Mouse (Mus musculus): ENCODE results near the gene Kat6b. TPM values are rescaled to one million over a fixed set of nuclear protein-coding genes. Genes with fewer than 3 reads are reported as not detected.
"Not testable (repeated sequence)": the region's sequence is repeated elsewhere in the genome, so short reads cannot be mapped to it uniquely, and the experiment has no call there.

Gene Kat6b
- polyA plus RNA-seq, 1 experiment from 2014 or later, result 12.0 TPM

- no peak for ATAC-seq (ENCODE audit: borderline replicate concordance, extremely low read depth, low FRiP score, low TSS enrichment)
- 61% methylated on average over 5 of the region's 5 CpGs for whole genome bisulfite sequencing
- H3K9ac ChIP-seq, result no peak overlapping the region
These were observed 25.8 kb downstream of the Kat6b start for GRCm38 (mm10) chr14:21507046-21507445.

GRCm38 (mm10) chr14:21509111-21509905, 28.1 kb downstream of the Kat6b start:
- no peak for ATAC-seq (ENCODE audit: borderline replicate concordance, extremely low read depth, low FRiP score, low TSS enrichment)
- Histone ChIP-seq H3K27ac (no peak overlapping the region), H3K4me1 (no peaks in the 10 kb centered on the region), H3K9me3 (no peaks in the 10 kb centered on the region), H3K9ac (no peak overlapping the region), H3K4me3 (no peak overlapping the region), H3K36me3 (no peaks in the 10 kb centered on the region), H3K27me3 (no peaks in the 10 kb centered on the region), H3K4me2 (no peak overlapping the region)
- 51% methylated on average over 3 of the region's 3 CpGs for WGBS

More at GRCm38 (mm10) chr14:21507046-21507445, 25.8 kb downstream of the Kat6b start:
- H3K27ac ChIP-seq, result no peak overlapping the region
- no peaks in the 10 kb centered on the region for H3K27me3 ChIP-seq
- H3K4me2 ChIP-seq, result no peak overlapping the region
- H3K36me3 ChIP-seq, result no peaks in the 10 kb centered on the region
- no peak overlapping the region for H3K4me3 ChIP-seq
- peaks cover 3% of the 10 kb centered on the region; the same call in 1 of the 2 replicates for H3K4me1 ChIP-seq
- no peaks in the 10 kb centered on the region for H3K9me3 ChIP-seq

GRCm38 (mm10) chr14:21511438-21511837, 30.2 kb downstream of the Kat6b start:
- ATAC-seq (ENCODE audit: borderline replicate concordance, extremely low read depth, low FRiP score, low TSS enrichment), result no peak
- Histone ChIP-seq H3K36me3 (0 out of 2 replicates have a peak, but pooled peaks cover under 1% of the 10 kb centered on the region), H3K4me1 (no peaks in the 10 kb centered on the region), H3K27me3 (no peaks in the 10 kb centered on the region), H3K9ac (no peak overlapping the region), H3K9me3 (no peaks in the 10 kb centered on the region), H3K27ac (no peak overlapping the region), H3K4me2 (no peak overlapping the region), H3K4me3 (no peak overlapping the region)
- 83% methylated on average over 6 of the region's 6 CpGs for WGBS

GRCm38 (mm10) chr14:21515505-21515904, 34.3 kb downstream of the Kat6b start:
- Histone ChIP-seq H3K27ac (no peak overlapping the region), H3K9me3 (no peaks in the 10 kb centered on the region), H3K27me3 (no peaks in the 10 kb centered on the region), H3K9ac (no peak overlapping the region), H3K4me2 (no peak overlapping the region), H3K36me3 (peaks cover 20% of the 10 kb centered on the region; the same call in 1 of the 2 replicates), H3K4me3 (no peak overlapping the region), H3K4me1 (no peaks in the 10 kb centered on the region)
- ATAC-seq (ENCODE audit: borderline replicate concordance, extremely low read depth, low FRiP score, low TSS enrichment), result no peak
- 91% methylated on average over 5 of the region's 5 CpGs for WGBS

- ATAC-seq (ENCODE audit: borderline replicate concordance, extremely low read depth, low FRiP score, low TSS enrichment), result no peak
- 75% methylated on average over 3 of the region's 3 CpGs for WGBS
These were observed 38.1 kb downstream of the Kat6b start for GRCm38 (mm10) chr14:21519307-21519706.

GRCm38 (mm10) chr14:21520496-21520895, 39.3 kb downstream of the Kat6b start:
- ATAC-seq (ENCODE audit: borderline replicate concordance, extremely low read depth, low FRiP score, low TSS enrichment), result no peak
- Histone ChIP-seq H3K9me3 (no peaks in the 10 kb centered on the region), H3K4me1 (peaks cover 25% of the 10 kb centered on the region), H3K4me2 (no peak overlapping the region), H3K27ac (no peak overlapping the region), H3K9ac (no peak overlapping the region), H3K27me3 (no peaks in the 10 kb centered on the region), H3K4me3 (no peak overlapping the region), H3K36me3 (peaks cover 20% of the 10 kb centered on the region; the same call in 1 of the 2 replicates)
- 89% methylated on average over 7 of the region's 7 CpGs for WGBS

More at GRCm38 (mm10) chr14:21519307-21519706, 38.1 kb downstream of the Kat6b start:
- H3K9me3 ChIP-seq, result no peaks in the 10 kb centered on the region
- H3K9ac ChIP-seq, result no peak overlapping the region
- H3K4me3 ChIP-seq, result no peak overlapping the region
- H3K36me3 ChIP-seq, result peaks cover 20% of the 10 kb centered on the region; the same call in 1 of the 2 replicates
- no peak overlapping the region for H3K27ac ChIP-seq
- H3K4me2 ChIP-seq, result no peak overlapping the region
- peaks cover 19% of the 10 kb centered on the region for H3K4me1 ChIP-seq
- H3K27me3 ChIP-seq, result no peaks in the 10 kb centered on the region

- not testable (repeated sequence) for H3K27me3 ChIP-seq, H3K9me3 ChIP-seq
- peaks cover 25% of the 10 kb centered on the region for H3K4me1 ChIP-seq
These were observed 40.3 kb downstream of the Kat6b start for GRCm38 (mm10) chr14:21521496-21521895.

GRCm38 (mm10) chr14:21522312-21522978, 41.2 kb downstream of the Kat6b start:
- ATAC-seq (ENCODE audit: borderline replicate concordance, extremely low read depth, low FRiP score, low TSS enrichment), result no peak
- WGBS, result 60% methylated on average over 16 of the region's 16 CpGs
- H3K4me2 ChIP-seq, result no peak overlapping the region
- no peaks in the 10 kb centered on the region for H3K27me3 ChIP-seq
- no peaks in the 10 kb centered on the region for H3K9me3 ChIP-seq
- no peak overlapping the region for H3K9ac ChIP-seq
- peaks cover 10% of the 10 kb centered on the region; the same call in 1 of the 2 replicates for H3K36me3 ChIP-seq
- no peak overlapping the region for H3K4me3 ChIP-seq
- H3K27ac ChIP-seq, result no peak overlapping the region
- H3K4me1 ChIP-seq, result peaks cover 25% of the 10 kb centered on the region

More at GRCm38 (mm10) chr14:21521496-21521895, 40.3 kb downstream of the Kat6b start:
- peaks cover 19% of the 10 kb centered on the region; the same call in 1 of the 2 replicates for H3K36me3 ChIP-seq
- H3K27ac ChIP-seq; H3K4me3 ChIP-seq; ATAC-seq (ENCODE audit: borderline replicate concordance, extremely low read depth, low FRiP score, low TSS enrichment); H3K4me2 ChIP-seq; H3K9ac ChIP-seq: not testable (repeated sequence)
- WGBS, result 79% methylated on average over 4 of the region's 4 CpGs

- no peaks in the 10 kb centered on the region for H3K9me3 ChIP-seq
- H3K36me3 ChIP-seq, result 0 out of 2 replicates have a peak, but pooled peaks cover 4% of the 10 kb centered on the region
- WGBS, result 26% methylated on average over 9 of the region's 9 CpGs
- H3K4me3 ChIP-seq, result no peak overlapping the region
- H3K4me1 ChIP-seq, result peaks cover 25% of the 10 kb centered on the region
- H3K9ac ChIP-seq, result no peak overlapping the region
- H3K27ac ChIP-seq, result peak overlapping the region; percentile 77
- no peaks in the 10 kb centered on the region for H3K27me3 ChIP-seq
- no peak overlapping the region for H3K4me2 ChIP-seq
- no peak for ATAC-seq (ENCODE audit: borderline replicate concordance, extremely low read depth, low FRiP score, low TSS enrichment)
These were observed 42.0 kb downstream of the Kat6b start for GRCm38 (mm10) chr14:21523234-21523633.

- H3K4me2 ChIP-seq, result no peak overlapping the region
- H3K4me3 ChIP-seq, result no peak overlapping the region
- ATAC-seq (ENCODE audit: borderline replicate concordance, extremely low read depth, low FRiP score, low TSS enrichment), result peak; percentile 49; the same call in 1 of the 2 replicates
- H3K9ac ChIP-seq, result no peak overlapping the region
- H3K9me3 ChIP-seq, result no peaks in the 10 kb centered on the region
- 0 out of 2 replicates have a peak, but pooled peaks cover 4% of the 10 kb centered on the region for H3K36me3 ChIP-seq
- H3K27me3 ChIP-seq, result no peaks in the 10 kb centered on the region
- H3K4me1 ChIP-seq, result peaks cover 25% of the 10 kb centered on the region
- H3K27ac ChIP-seq, result peak overlapping the region; percentile 77
- WGBS, result 23% methylated on average over 3 of the region's 3 CpGs
These were observed 42.7 kb downstream of the Kat6b start for GRCm38 (mm10) chr14:21523851-21524441.

- peaks cover 25% of the 10 kb centered on the region for H3K4me1 ChIP-seq
- no peak overlapping the region for H3K9ac ChIP-seq
- H3K36me3 ChIP-seq, result no peaks in the 10 kb centered on the region
- H3K4me3 ChIP-seq, result no peak overlapping the region
- H3K9me3 ChIP-seq, result no peaks in the 10 kb centered on the region
- H3K27me3 ChIP-seq, result no peaks in the 10 kb centered on the region
- H3K27ac ChIP-seq, result no peak overlapping the region
- WGBS, result 78% methylated on average over 4 of the region's 4 CpGs
- ATAC-seq (ENCODE audit: borderline replicate concordance, extremely low read depth, low FRiP score, low TSS enrichment), result no peak
- H3K4me2 ChIP-seq, result no peak overlapping the region
These were observed 44.4 kb downstream of the Kat6b start for GRCm38 (mm10) chr14:21525674-21526073.

Data from lung, embryonic 15.5 days (tissue).